Mouse (Mus musculus): ENCODE measurements around the gene Tspan11. TPM values are rescaled to one million over a fixed set of nuclear protein-coding genes. Genes with fewer than 3 reads are reported as not detected.
A peak's percentile ranks its signal among the peaks of the same experiment; 100 is the strongest.

Gene Tspan11
- total and polyA plus RNA-seq, 2 experiments from 2014 or later, result 2.3 to 2.5 TPM

DNA sequence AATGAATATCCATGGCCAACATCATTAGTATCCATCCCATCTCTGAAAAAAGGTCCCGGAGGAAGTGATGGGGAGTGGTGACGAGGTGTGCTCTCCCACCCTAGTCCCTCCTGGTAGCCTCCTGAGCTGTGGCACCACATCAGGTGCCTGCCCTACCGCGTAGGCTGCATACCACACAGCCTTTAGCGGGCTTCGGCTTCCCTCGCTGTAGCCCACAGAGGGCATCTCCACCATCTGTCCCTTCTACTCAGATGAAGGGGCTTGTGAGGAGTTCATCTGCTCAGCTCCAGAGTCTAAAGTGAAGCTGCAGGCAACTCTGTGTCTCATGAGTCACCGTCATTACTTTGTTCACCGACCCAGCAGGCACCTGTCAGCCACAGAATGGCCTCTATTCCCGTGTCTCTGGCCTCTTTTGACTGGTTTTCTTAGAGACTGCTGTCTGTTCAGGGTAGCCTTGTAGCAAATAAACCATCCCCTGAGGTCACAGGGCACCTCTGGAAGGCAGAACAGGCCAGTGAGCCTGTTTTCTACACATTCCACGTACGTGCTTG lies 101.6 kb downstream of the Tspan11 start:
- H3K4me1 ChIP-seq (ENCODE audit: control insufficient read depth, insufficient read depth), result peaks cover 66% of the 10 kb centered on the region
- WGBS, result 54% methylated on average over 12 of the region's 12 CpGs
- H3K9ac ChIP-seq (replicated peaks; ENCODE audit: low read depth, low read length), result peak overlapping the region; percentile 18; the same call in 1 of the 2 replicates
- H3K36me3 ChIP-seq (replicated peaks; ENCODE audit: control insufficient read depth, insufficient read depth, low read length), result 0 out of 2 replicates have a peak, but pooled peaks cover 8% of the 10 kb centered on the region
- H3K9me3 ChIP-seq (replicated peaks; ENCODE audit: control insufficient read depth, low read length), result no peaks in the 10 kb centered on the region
- no peak overlapping the region for H3K4me3 ChIP-seq (ENCODE audit: low read depth, low read length)
- H3K27ac ChIP-seq (ENCODE audit: low read depth), result peak overlapping the region; percentile 96
- H3K27me3 ChIP-seq (ENCODE audit: control insufficient read depth, insufficient read depth, low read length), result no peaks in the 10 kb centered on the region
- 0 out of 2 replicates have a peak, but pooled peaks have one; percentile 0 for ATAC-seq (ENCODE audit: insufficient read depth, low read depth)
- TF ChIP-seq EP300 (IDR thresholded peaks at IDR 0.05; ENCODE audit: low read depth), result no peak
- no peak for TF ChIP-seq CTCF (IDR thresholded peaks at IDR 0.05; ENCODE audit: low read depth)
- no peak for DNase-seq (ENCODE audit: low spot score)
- no peak overlapping the region for H3K4me2 ChIP-seq (ENCODE audit: low read depth, low read length)

- ATAC-seq (ENCODE audit: insufficient read depth, low read depth) (peak; percentile 92), DNase-seq (ENCODE audit: low spot score) (peak; percentile 96)
- no peaks in the 10 kb centered on the region for H3K9me3 ChIP-seq (replicated peaks; ENCODE audit: control insufficient read depth, low read length)
- 0 out of 2 replicates have a peak, but pooled peaks cover 5% of the 10 kb centered on the region for H3K36me3 ChIP-seq (replicated peaks; ENCODE audit: control insufficient read depth, insufficient read depth, low read length)
- peak overlapping the region; percentile 96 for H3K27ac ChIP-seq (ENCODE audit: low read depth)
- H3K4me3 ChIP-seq (ENCODE audit: low read depth, low read length), result peak overlapping the region; percentile 36
- H3K9ac ChIP-seq (replicated peaks; ENCODE audit: low read depth, low read length), result peak overlapping the region; percentile 36
- 21% methylated on average over 11 of the region's 11 CpGs for WGBS
- peak; percentile 19 for TF ChIP-seq CTCF (IDR thresholded peaks at IDR 0.05; ENCODE audit: low read depth)
- peak; percentile 94 for TF ChIP-seq EP300 (IDR thresholded peaks at IDR 0.05; ENCODE audit: low read depth)
- H3K4me1 ChIP-seq (ENCODE audit: control insufficient read depth, insufficient read depth), result peaks cover 69% of the 10 kb centered on the region
- no peaks in the 10 kb centered on the region for H3K27me3 ChIP-seq (ENCODE audit: control insufficient read depth, insufficient read depth, low read length)
- peak overlapping the region; percentile 63 for H3K4me2 ChIP-seq (ENCODE audit: low read depth, low read length)
Measured at GRCm38 (mm10) chr6:127989624-127990212, 102.3 kb downstream of the Tspan11 start.

DNA sequence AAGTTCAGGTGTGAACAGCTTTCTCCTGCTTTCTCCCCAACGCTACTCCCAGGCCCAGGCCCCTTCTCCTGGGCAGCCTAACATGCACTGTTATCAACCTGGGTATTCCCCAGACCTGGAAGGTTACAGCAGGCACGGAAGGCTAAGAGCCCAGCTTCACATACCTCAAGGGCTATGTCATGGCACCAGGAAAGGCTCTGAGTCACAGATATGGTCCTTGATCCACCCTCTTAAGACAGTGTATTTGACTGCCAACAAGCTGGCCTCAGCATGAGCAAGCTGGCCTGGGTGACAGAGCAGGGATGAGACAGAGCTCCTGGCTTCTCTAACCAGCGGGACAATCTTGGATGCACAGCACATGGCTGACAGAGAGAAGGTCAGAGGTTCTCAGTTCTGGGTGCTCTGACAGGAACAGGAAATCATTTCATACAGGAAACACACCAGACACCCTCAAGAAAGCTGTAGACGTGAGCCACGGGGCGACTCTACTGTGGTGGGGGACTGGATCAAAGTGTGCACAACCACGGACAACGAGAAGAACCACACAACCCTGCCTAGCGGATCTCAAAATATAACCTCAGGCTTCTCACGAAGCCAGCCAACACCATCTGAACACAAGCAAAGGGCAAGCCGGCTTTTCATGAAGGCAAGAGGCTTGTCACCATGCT lies 104.3 kb downstream of the Tspan11 start:
- 36% methylated on average over 11 of the region's 11 CpGs for WGBS
- DNase-seq (ENCODE audit: low spot score) (peak; percentile 90), ATAC-seq (ENCODE audit: insufficient read depth, low read depth) (peak; percentile 60)
- peak overlapping the region; percentile 96 for H3K27ac ChIP-seq (ENCODE audit: low read depth)
- H3K9me3 ChIP-seq (replicated peaks; ENCODE audit: control insufficient read depth, low read length), result no peaks in the 10 kb centered on the region
- H3K4me2 ChIP-seq (ENCODE audit: low read depth, low read length), result peak overlapping the region; percentile 63
- H3K36me3 ChIP-seq (replicated peaks; ENCODE audit: control insufficient read depth, insufficient read depth, low read length), result 0 out of 2 replicates have a peak, but pooled peaks cover 5% of the 10 kb centered on the region
- no peaks in the 10 kb centered on the region for H3K27me3 ChIP-seq (ENCODE audit: control insufficient read depth, insufficient read depth, low read length)
- peak overlapping the region; percentile 36; the same call in 1 of the 2 replicates for H3K9ac ChIP-seq (replicated peaks; ENCODE audit: low read depth, low read length)
- TF ChIP-seq EP300 (IDR thresholded peaks at IDR 0.05; ENCODE audit: low read depth) (0 out of 2 replicates have a peak, but pooled peaks have one; percentile 36), CTCF (IDR thresholded peaks at IDR 0.05; ENCODE audit: low read depth) (no peak)
- H3K4me3 ChIP-seq (ENCODE audit: low read depth, low read length), result peak overlapping the region; percentile 1; the same call in 1 of the 2 replicates
- peaks cover 55% of the 10 kb centered on the region for H3K4me1 ChIP-seq (ENCODE audit: control insufficient read depth, insufficient read depth)

DNA sequence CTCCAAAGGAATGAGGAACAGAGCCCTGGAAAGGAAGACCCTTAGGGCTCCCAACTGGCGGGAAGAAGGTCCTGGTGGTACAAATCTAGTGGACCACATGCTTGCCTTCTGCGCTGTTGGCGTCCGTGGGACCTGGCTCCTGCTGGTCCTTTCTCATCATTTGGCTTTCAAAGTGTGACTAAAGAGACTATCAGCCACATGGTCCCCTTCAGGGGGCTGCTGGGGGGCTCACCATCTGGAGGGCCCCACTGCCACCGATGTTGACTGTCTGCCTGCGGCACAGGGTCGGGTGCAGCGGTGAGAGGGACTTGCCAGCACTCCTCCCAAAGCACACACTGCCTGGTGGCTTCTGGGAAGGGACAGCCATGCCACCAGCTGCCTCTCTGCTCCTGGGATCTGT lies 105.6 kb downstream of the Tspan11 start:
- Histone ChIP-seq H3K4me2 (ENCODE audit: low read depth, low read length) (no peak overlapping the region), H3K9ac (replicated peaks; ENCODE audit: low read depth, low read length) (no peak overlapping the region), H3K4me1 (ENCODE audit: control insufficient read depth, insufficient read depth) (peaks cover 41% of the 10 kb centered on the region), H3K36me3 (replicated peaks; ENCODE audit: control insufficient read depth, insufficient read depth, low read length) (0 out of 2 replicates have a peak, but pooled peaks cover 9% of the 10 kb centered on the region), H3K4me3 (ENCODE audit: low read depth, low read length) (no peak overlapping the region), H3K27me3 (ENCODE audit: control insufficient read depth, insufficient read depth, low read length) (no peaks in the 10 kb centered on the region), H3K27ac (ENCODE audit: low read depth) (peak overlapping the region; percentile 96; the same call in 1 of the 2 replicates), H3K9me3 (replicated peaks; ENCODE audit: control insufficient read depth, low read length) (no peaks in the 10 kb centered on the region)
- 85% methylated on average over 8 of the region's 8 CpGs for WGBS
- ATAC-seq (ENCODE audit: insufficient read depth, low read depth) (no peak), DNase-seq (ENCODE audit: low spot score) (no peak)
- TF ChIP-seq EP300 (IDR thresholded peaks at IDR 0.05; ENCODE audit: low read depth) (no peak), CTCF (IDR thresholded peaks at IDR 0.05; ENCODE audit: low read depth) (no peak)

DNA sequence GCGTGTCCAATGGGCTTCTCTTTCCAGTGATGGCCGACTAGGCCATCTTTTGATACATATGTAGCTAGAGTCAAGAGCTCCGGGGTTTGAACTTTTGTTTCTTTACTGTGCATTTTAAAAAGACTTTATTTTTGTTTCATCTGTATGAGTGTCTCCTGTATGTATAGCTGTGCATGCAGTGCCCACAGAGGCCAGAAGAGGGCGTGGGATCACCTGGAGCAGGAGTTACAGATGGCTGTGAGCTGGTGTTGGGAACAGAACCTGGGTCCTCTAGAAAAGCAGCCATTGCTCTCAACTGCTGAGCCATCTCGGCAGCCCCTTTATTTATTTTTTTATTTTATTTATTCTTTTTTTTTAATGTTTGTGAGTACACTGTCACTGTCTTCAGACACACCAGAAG lies 109.5 kb downstream of the Tspan11 start:
- no peak overlapping the region for H3K4me3 ChIP-seq (ENCODE audit: low read depth, low read length)
- no peak overlapping the region for H3K9ac ChIP-seq (replicated peaks; ENCODE audit: low read depth, low read length)
- no peak overlapping the region for H3K4me2 ChIP-seq (ENCODE audit: low read depth, low read length)
- H3K27me3 ChIP-seq (ENCODE audit: control insufficient read depth, insufficient read depth, low read length), result no peaks in the 10 kb centered on the region
- TF ChIP-seq EP300 (IDR thresholded peaks at IDR 0.05; ENCODE audit: low read depth), result no peak
- H3K9me3 ChIP-seq (replicated peaks; ENCODE audit: control insufficient read depth, low read length), result no peaks in the 10 kb centered on the region
- DNase-seq (ENCODE audit: low spot score) (no peak), ATAC-seq (ENCODE audit: insufficient read depth, low read depth) (no peak)
- peaks cover 15% of the 10 kb centered on the region for H3K4me1 ChIP-seq (ENCODE audit: control insufficient read depth, insufficient read depth)
- WGBS, result 89% methylated on average over 5 of the region's 5 CpGs
- H3K27ac ChIP-seq (ENCODE audit: low read depth), result no peak overlapping the region
- 0 out of 2 replicates have a peak, but pooled peaks cover 14% of the 10 kb centered on the region for H3K36me3 ChIP-seq (replicated peaks; ENCODE audit: control insufficient read depth, insufficient read depth, low read length)
